Mouse (Mus musculus): Measurements from ENCODE around the gene Abhd17c.
"Not testable (repeated sequence)": the region's sequence is repeated elsewhere in the genome, so short reads cannot be mapped to it uniquely, and the experiment has no call there.

Abhd17c gene
- long read RNA-seq, experiment 1, transcript Abhd17c-201 (3 exons, 2,238 nt) = major isoform, 16 of 19 reads
- long read RNA-seq, experiment 1, partial matches to known transcripts = 1 of 19 reads
- long read RNA-seq, experiment 1, other reads (novel, unspliced or antisense) = 0 of 19 reads
- long read RNA-seq, experiment 2, transcript Abhd17c-201 (3 exons, 2,238 nt) = major isoform, 29 of 36 reads
- long read RNA-seq, experiment 2, partial matches to known transcripts = 0 of 36 reads
- long read RNA-seq, experiment 2, other reads (novel, unspliced or antisense) = 3 of 36 reads

- intact Hi-C loops (cut with DNase I) = loop anchor here (5.0 kb wide), 1 partner anchor 34 kb away; no protein-coding TSS in a partner anchor
Measured at GRCm38 (mm10) chr7:84151001-84151959, at the start of gene Abhd17c. Abhd17c (minus strand) TSS chr7:84151893.

GRCm38 (mm10) chr7:84197208-84197860 lies 45.6 kb upstream of the Abhd17c start:
- intact Hi-C loops (cut with DNase I) = no loop called here

- intact Hi-C loops (cut with DNase I) = no loop called here
Measured at GRCm38 (mm10) chr7:84196221-84196620, 44.5 kb upstream of the Abhd17c start.

GRCm38 (mm10) chr7:84192256-84192655 lies 40.6 kb upstream of the Abhd17c start:
- intact Hi-C loops (cut with DNase I) = no loop called here

GRCm38 (mm10) chr7:84191476-84191875 lies 39.8 kb upstream of the Abhd17c start:
- intact Hi-C loops (cut with DNase I) = no loop called here

- intact Hi-C loops (cut with DNase I) = no loop called here
Measured at GRCm38 (mm10) chr7:84188196-84188595, 36.5 kb upstream of the Abhd17c start.

GRCm38 (mm10) chr7:84185196-84185595 lies 33.5 kb upstream of the Abhd17c start:
- intact Hi-C loops (cut with DNase I) = no loop called here

- intact Hi-C loops (cut with DNase I) = no loop called here
Measured at GRCm38 (mm10) chr7:84184703-84185102, 33.0 kb upstream of the Abhd17c start.

GRCm38 (mm10) chr7:84178809-84179208 lies 27.1 kb upstream of the Abhd17c start:
- intact Hi-C loops (cut with DNase I) = not testable (repeated sequence)

- intact Hi-C loops (cut with DNase I) = no loop called here
Measured at GRCm38 (mm10) chr7:84174655-84175448, 23.2 kb upstream of the Abhd17c start.

GRCm38 (mm10) chr7:84173394-84173793 lies 21.7 kb upstream of the Abhd17c start:
- intact Hi-C loops (cut with DNase I) = no loop called here

GRCm38 (mm10) chr7:84171177-84171787 lies 19.6 kb upstream of the Abhd17c start:
- intact Hi-C loops (cut with DNase I) = no loop called here

- intact Hi-C loops (cut with DNase I) = no loop called here
Measured at GRCm38 (mm10) chr7:84168355-84168754, 16.7 kb upstream of the Abhd17c start.

- intact Hi-C loops (cut with DNase I) = no loop called here
Measured at GRCm38 (mm10) chr7:84166721-84167419, 15.2 kb upstream of the Abhd17c start.

GRCm38 (mm10) chr7:84166007-84166406 lies 14.3 kb upstream of the Abhd17c start:
- intact Hi-C loops (cut with DNase I) = no loop called here

GRCm38 (mm10) chr7:84165288-84165687 lies 13.6 kb upstream of the Abhd17c start:
- intact Hi-C loops (cut with DNase I) = no loop called here

- intact Hi-C loops (cut with DNase I) = no loop called here
Measured at GRCm38 (mm10) chr7:84164880-84165279, 13.2 kb upstream of the Abhd17c start.

GRCm38 (mm10) chr7:84164419-84164818 lies 12.7 kb upstream of the Abhd17c start:
- intact Hi-C loops (cut with DNase I) = no loop called here

GRCm38 (mm10) chr7:84163585-84163984 lies 11.9 kb upstream of the Abhd17c start:
- intact Hi-C loops (cut with DNase I) = no loop called here

GRCm38 (mm10) chr7:84159414-84159813 lies 7.7 kb upstream of the Abhd17c start:
- intact Hi-C loops (cut with DNase I) = no loop called here

Measured in adrenal gland (tissue).